Mouse (Mus musculus) olfactory bulb, adult 2 months (tissue): Measurements from ENCODE around the gene Med12. TPM values are rescaled to one million over a fixed set of nuclear protein-coding genes. Genes with fewer than 3 reads are reported as not detected.
A peak's percentile ranks its signal among the peaks of the same experiment; 100 is the strongest.

Source experiments
- H3K27ac ChIP-seq: fragments of 200-500 bp; 2 replicates; pipeline ENCODE4 v1.5.1; 2012; ENCODE audit warnings: low read depth, low read length; ENCODE audit not compliant: insufficient read depth
- H3K4me1 ChIP-seq: fragments of 200-500 bp; 2 replicates; pipeline ENCODE4 v1.6.1; 2012; ENCODE audit warnings: low read length; ENCODE audit not compliant: control insufficient read depth, insufficient read depth
- H3K4me3 ChIP-seq: fragments of 200-500 bp; 2 replicates; pipeline ENCODE4 v1.5.1; 2012; ENCODE audit warnings: mild to moderate bottlenecking, low read depth, low read length, moderate library complexity; ENCODE audit not compliant: insufficient read depth
- CTCF ChIP-seq: fragments of 200-500 bp; IDR thresholded peaks from 2 replicates; pipeline ENCODE4 v1.5.1; 2012; ENCODE audit warnings: low read depth, mild to moderate bottlenecking, low read length, moderate library complexity; ENCODE audit not compliant: insufficient read depth
- POLR2A ChIP-seq: fragments of 200-500 bp; IDR thresholded peaks from 2 replicates; pipeline ENCODE4 v1.6.1; 2012; ENCODE audit warnings: mild to moderate bottlenecking, low read depth, low read length, moderate library complexity; ENCODE audit not compliant: insufficient read depth
- whole genome bisulfite sequencing: fragments of 180-500 bp; shearing (Covaris S2); methylation state at CpG from one replicate; pipeline ENCODE4 v1.1.7; 2018; 5-methylcytosine and 5-hydroxymethylcytosine counted together
- polyA plus RNA-seq: library from polyadenylated mRNA; stranded (reverse); fragments of >200 nt; gene quantifications from 2 replicates; pipeline ENCODE4 v1.2.4, GENCODE M21; 2012; ENCODE audit warnings: low replicate concordance; ENCODE audit not compliant: missing spikeins, insufficient read depth, insufficient read length

Med12 gene
- not detected in 2 replicates for polyA plus RNA-seq

DNA sequence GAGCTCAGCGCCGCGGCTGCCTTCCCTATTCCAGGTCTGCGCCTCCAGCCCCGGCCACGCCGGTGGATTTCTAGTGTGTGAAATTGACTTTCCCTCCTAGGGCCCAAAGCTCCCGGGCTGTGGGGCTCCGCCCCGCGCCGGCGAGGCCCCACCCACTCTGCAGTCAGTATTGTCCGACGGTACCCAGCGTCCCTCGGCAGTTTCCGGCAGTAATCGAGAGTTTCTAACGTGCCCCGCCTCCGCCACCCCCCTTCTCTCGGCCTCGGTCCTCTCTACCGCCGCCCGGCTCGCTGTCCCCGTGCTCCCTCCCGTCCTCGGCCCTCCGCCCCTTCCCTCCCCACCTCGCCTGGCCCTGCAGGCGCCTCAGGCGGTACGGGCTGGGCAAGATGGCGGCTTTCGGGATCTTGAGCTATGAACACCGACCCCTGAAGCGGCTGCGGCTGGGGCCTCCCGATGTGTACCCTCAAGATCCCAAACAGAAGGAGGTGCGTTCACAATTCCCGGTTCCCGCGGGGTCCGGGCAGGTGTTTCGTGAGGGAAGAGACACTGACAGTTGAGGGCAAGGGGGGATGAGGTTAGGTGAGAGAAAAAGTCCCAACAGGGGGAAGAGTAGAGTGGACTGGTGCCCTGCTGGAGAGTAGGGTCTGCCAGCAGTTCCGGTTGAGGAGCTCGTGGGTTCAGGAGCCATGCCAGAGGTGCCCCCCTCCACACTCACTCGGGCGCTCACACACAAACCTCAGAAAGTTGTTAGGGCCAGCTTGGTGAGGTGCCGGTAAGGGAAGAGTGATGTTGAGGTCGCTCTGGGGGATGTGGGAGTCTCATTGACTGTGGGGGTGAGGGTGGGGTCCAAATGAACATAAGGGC lies at the start of gene Med12:
Med12 (plus strand) TSS at position 156 of the 864 bp plus-strand sequence.
- TF ChIP-seq CTCF (no peak), POLR2A (no peak)
- Histone ChIP-seq H3K4me3 (peak within 1 kb of the TSS; percentile 91), H3K4me1 (no peaks in the 10 kb centered on the region), H3K27ac (no peak within 1 kb of the TSS)
- 18% methylated on average over 54 of the region's 54 CpGs for WGBS

DNA sequence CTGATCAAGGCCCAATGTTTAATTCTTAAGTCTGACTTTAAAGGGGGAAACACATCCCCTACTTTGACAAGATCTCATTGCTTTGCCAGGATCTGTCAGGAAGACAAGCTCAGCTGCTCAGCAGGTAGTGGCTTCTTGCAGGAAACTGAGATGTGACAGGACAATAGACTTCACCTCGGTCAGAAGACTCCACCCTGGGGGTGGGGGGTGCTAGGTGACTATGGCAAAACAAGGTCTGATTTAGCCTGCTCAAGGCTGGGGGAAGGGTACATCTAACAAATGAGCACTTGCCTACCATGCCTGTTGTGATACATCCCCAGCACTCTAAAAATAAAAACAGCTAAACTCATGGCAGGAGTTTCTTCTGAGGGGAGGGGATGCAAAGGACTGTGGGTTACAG lies 28.8 kb upstream of the Med12 start:
- Histone ChIP-seq H3K4me3 (no peak overlapping the region), H3K27ac (no peak overlapping the region), H3K4me1 (no peaks in the 10 kb centered on the region)
- no peak for TF ChIP-seq POLR2A
- no peak for TF ChIP-seq CTCF
- 36% methylated on average over 1 of the region's 1 CpGs for WGBS

DNA sequence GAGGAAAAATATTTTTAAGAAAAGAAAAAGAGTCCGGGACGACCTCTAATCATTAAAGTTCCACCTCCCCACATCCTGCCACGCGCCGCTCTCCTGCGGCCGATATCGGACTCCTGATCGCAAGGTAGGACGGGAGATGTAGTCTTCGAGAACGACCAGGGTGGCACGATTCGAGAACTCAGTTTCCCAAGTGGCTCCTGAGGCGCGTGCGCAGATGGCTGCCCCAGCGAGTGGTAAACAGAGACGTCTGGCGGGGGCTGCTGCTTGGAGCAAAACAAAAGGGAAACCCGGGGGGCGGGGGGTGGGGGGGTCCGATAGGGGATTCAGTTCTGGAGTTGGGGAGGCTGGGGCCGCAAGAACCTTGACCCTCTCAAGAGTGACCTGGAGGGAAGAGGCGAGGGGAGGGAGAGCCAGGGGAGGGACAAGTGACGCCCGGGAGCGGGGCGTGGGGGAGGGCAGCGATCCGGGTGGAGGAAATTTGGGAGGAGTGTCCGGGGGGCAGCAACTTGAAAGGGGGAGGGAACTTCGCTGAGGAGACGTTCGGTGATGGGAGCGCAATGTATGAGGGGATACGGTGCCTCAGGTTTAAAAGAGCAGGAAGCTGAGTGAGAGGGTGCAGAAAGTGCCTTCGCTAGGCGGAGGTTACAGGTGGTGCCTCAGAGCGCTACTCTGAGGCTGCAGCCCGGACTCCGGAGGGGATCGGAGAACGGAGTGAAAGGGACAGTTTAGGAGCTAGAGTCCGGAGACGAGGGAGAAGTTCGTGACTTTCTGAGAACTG lies 19.7 kb upstream of the Med12 start, which contains the start of gene Foxo4:
Foxo4 (plus strand) TSS at position 577 of the 778 bp plus-strand sequence.
- TF ChIP-seq CTCF (no peak), POLR2A (0 out of 2 replicates have a peak, but pooled peaks have one; percentile 14)
- peaks cover 3% of the 10 kb centered on the region; the same call in 1 of the 2 replicates for H3K4me1 ChIP-seq
- no peak within 1 kb of the TSS for H3K27ac ChIP-seq

GRCm38 (mm10) chrX:101254740-101255139 lies 19.1 kb upstream of the Med12 start:
- Histone ChIP-seq H3K27ac (no peak overlapping the region), H3K4me3 (peak overlapping the region; percentile 55), H3K4me1 (peaks cover 3% of the 10 kb centered on the region; the same call in 1 of the 2 replicates)
- WGBS, result 23% methylated on average over 26 of the region's 26 CpGs
- TF ChIP-seq POLR2A (no peak), CTCF (no peak)

More for the DNA sequence above, 19.7 kb upstream of the Med12 start, which contains the start of gene Foxo4:
- 17% methylated on average over 47 of the region's 47 CpGs for WGBS
- peak within 1 kb of the TSS; percentile 55 for H3K4me3 ChIP-seq

DNA sequence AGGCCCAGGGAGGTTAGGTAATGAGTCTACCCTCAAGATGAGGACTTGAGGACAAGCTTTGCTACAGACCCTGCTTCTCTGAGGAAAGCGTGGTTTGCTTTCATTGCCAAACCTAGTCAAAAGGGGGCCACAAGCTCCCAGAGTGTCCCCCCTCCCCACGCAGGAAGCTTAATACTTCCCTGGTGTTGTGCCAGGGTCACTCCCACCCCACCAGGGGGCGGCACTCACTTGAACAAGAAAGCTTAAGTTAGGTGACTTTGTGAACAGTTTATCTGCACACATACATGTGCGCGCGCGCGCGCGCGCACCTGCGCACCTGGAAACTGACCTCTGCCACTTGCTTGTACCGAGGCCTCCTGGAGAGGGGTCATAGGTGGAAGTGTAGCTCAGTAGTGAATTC lies 17.2 kb upstream of the Med12 start:
- Histone ChIP-seq H3K4me3 (no peak overlapping the region), H3K4me1 (peaks cover 9% of the 10 kb centered on the region; the same call in 1 of the 2 replicates), H3K27ac (no peak overlapping the region)
- WGBS, result 85% methylated on average over 13 of the region's 13 CpGs
- TF ChIP-seq POLR2A (no peak), CTCF (no peak)

GRCm38 (mm10) chrX:101260441-101261325 lies 13.1 kb upstream of the Med12 start:
- WGBS, result 35% methylated on average over 13 of the region's 13 CpGs

GRCm38 (mm10) chrX:101263892-101264291 lies 9.9 kb upstream of the Med12 start, which contains the start of gene Gm614:
Gene Gm614, minus strand, starts transcription at chrX:101263992.
- no peak within 1 kb of the TSS for H3K4me3 ChIP-seq
- 91% methylated on average over 1 of the region's 1 CpGs for WGBS
- no peak for TF ChIP-seq POLR2A
- no peak for TF ChIP-seq CTCF
- peaks cover 5% of the 10 kb centered on the region; the same call in 1 of the 2 replicates for H3K4me1 ChIP-seq
- no peak within 1 kb of the TSS for H3K27ac ChIP-seq

More at GRCm38 (mm10) chrX:101260441-101261325, 13.1 kb upstream of the Med12 start:
- Histone ChIP-seq H3K4me1 (peaks cover 6% of the 10 kb centered on the region; the same call in 1 of the 2 replicates), H3K4me3 (no peak overlapping the region), H3K27ac (no peak overlapping the region)
- TF ChIP-seq CTCF (no peak), POLR2A (no peak)

DNA sequence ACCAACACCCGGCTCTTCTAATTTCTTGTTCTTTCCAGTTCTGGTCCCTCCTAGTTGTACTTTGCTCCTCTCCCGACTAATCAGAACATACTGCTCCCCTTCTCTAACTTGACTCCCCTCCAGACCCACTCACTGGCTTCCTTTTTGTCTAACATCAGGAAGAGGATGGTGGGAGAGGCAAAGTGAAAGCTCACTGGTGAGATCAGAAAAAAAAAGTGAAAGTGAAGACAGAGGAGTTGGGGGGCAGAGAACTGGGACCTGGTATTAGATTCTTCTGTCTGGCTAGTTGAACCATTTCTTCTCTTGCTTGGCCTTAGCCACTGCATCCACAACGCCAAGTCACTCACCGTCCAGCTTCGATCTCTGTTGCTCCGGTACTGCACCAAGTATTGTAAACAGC lies 7.2 kb upstream of the Med12 start:
- Histone ChIP-seq H3K4me1 (no peaks in the 10 kb centered on the region), H3K27ac (no peak overlapping the region), H3K4me3 (no peak overlapping the region)
- 95% methylated on average over 6 of the region's 6 CpGs for WGBS
- TF ChIP-seq POLR2A (no peak), CTCF (no peak)
